Mouse (Mus musculus): ENCODE measurements around the gene Capn5.
"Not testable (repeated sequence)": the region's sequence is repeated elsewhere in the genome, so short reads cannot be mapped to it uniquely, and the experiment has no call there.

Capn5 gene

DNA sequence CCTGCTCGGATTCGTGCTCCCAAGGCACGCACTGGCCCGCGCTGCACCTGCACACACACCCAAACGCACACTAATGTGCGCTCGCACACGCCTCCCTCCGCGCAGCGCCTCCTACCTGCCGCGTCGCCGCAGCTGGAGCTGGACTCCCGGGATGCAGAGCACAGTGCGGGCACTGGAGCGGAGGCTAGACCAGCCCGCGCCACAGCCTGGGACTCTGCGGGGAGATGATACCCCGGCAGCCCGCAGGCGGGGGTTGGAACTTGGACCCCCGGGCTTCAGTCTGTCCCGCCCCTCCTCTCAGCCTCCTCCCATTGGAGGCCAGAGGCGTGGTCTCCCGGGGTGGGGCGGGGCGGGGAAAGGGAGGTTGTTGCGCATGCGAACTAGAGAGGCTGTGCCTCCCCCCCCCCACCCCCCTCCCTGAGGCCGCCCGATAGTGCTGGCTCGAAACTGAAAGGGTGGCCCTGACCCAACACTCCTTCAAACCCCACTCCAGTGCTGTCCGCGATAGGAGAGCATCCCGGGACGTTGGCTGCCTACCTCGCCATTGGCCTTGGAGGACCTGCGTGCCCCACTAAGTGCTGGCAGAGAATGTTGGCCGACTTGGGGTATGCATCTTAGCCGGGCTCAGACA lies at the start of gene Capn5:
Capn5 (minus strand) TSS at position 346 of the 631 bp plus-strand sequence.
- peak; percentile 71 to 73 for DNase-seq

- no peak for DNase-seq
These were observed 45.7 kb upstream of the Capn5 start for GRCm38 (mm10) chr7:98223796-98224195.

DNA sequence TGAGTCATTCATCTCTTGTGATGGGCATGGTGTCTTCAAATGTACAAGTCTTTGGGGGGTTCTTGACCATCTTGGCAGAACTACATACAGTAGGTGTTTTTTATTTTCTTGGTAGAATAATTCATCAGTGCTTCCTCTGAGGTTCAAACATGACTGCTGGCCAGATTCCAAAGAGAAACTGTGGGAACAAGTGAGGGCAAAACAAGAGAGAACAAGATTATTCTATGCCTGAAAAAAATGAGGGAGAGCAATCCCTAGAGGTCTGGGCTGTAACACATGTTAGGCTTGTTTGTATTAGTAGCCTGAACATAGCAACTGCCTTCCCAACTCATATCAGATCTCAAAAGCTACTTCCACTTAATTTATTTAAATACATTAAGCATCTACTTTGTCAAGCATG lies 38.6 kb upstream of the Capn5 start:
- no peak for DNase-seq

DNA sequence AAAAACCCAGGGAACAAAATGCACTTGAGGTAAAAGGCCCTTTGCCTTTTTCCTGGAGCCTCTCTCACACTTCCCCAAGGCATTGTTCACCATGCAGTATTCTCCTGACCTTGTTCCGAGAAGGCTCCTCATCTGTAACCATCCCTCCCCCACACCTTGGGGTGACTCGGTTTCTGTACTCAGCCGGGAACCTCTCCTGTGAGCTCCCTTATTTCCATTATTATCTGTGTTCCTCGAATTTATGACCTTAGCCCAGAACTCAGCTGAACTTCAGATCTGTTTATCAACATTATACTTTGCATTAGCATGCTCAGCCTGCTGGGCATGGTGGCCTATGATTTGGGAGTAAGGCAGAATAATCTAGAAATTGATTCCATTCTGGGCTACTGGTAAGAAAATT lies 24.9 kb upstream of the Capn5 start:
- no peak for DNase-seq

- no peak for DNase-seq
These were observed 23.5 kb upstream of the Capn5 start for GRCm38 (mm10) chr7:98201493-98202028.

GRCm38 (mm10) chr7:98200396-98200795 lies 22.3 kb upstream of the Capn5 start:
- DNase-seq = no peak

GRCm38 (mm10) chr7:98199381-98199780 lies 21.3 kb upstream of the Capn5 start, which contains the start of gene B3gnt6:
Gene B3gnt6, minus strand, starts transcription at chr7:98199481.
- DNase-seq = no peak

- DNase-seq = no peak
These were observed 17.2 kb upstream of the Capn5 start for GRCm38 (mm10) chr7:98195151-98195801.

DNA sequence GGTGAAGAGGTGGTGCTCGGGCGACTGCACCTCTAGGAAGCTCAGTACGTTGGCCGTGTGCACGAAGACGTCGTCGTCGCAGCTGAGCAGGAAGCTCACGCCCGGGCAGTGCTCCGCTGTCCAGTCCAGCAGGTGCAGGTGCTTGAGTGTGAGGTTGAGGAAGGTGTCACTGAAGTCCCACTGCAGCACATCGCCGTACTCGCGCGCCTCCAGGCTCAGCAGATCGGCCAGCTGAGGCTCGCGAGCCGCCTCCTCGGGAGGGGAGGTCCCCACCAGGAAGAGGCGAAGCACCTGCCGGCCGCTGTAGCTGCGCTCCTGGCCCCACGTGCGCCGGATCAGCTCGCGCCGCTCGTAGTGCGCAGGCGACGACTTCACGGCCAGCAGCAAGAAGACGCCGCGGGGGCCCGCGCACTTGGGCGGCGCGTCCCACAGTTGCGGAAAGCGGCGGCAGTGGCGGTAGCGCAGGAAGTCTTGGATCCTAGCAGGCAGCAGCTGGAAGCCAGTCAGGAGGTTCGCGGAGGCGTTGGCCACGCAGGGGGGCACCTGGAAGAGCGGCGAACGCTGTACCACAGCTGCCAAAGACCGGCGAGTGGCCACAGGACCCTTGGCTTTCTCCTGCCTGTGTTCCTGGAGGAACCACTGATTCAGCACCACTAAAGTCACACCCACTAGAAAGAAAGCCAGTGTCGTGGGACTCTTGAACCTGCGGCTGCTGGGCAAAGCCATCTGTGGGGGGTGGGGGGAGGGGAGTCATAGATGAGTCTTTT lies 16.1 kb upstream of the Capn5 start:
- DNase-seq = peak; percentile 23 to 43

DNA sequence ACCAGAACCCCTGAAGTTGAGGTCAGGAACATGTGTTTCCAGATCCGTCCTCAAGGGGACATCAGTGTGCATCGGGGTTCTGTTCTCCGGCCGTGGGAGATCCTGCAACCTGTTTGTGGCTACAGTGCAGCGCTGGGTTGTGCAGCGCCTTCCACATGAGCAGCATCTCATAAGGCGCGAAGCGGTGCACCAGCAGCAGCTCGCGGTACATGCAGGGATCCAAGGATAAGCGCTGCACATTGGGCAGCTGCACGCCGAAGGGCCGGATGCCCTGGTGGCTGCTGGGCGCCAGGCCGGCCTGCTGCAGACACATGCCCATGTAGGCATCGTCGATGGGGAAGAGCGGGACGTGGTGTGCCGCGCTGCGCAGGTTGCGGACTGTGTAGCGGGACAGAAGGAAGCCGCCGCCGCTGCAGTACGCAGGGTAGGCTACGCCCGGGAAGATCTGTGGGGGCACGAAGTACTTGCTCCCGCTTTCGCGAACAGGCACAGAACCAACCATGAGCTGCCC lies 15.5 kb upstream of the Capn5 start:
- peak; percentile 48 to 52 for DNase-seq

DNA sequence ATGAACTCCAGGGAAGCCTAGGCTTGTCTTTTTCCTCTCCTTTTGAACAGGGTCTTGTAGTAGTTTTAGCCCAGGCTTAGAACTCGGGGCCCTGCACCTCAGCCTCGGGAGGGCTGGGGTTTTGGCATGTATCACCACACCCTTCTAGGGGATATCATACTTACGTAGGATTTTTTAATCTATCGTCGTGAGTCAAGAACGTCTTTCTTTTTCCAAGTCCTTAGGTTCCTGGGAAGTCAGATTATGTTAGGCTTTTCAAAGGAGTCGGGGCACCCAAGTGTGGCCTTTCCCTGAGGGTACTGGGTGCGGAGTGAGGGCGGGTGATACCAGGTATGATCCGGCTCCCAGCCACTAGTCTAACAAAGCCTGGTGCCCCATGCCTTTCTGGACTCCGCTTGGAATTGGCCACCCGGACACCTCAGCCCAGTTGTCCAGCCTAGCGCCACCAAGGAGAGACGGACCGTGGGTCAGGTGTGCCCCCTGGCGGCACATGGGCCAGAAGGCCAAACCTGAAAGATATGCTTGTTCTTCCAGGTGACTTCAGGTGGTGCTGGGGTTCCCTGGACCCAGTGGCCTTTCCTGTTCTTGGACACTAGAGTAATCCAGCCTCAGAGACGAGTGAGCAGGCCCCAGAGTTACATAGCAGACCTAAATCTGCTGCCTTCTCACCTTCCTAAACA lies 13.6 kb upstream of the Capn5 start:
- DNase-seq = peak; percentile 46 to 63

GRCm38 (mm10) chr7:98190578-98190977 lies 12.5 kb upstream of the Capn5 start:
- no peak for DNase-seq

DNA sequence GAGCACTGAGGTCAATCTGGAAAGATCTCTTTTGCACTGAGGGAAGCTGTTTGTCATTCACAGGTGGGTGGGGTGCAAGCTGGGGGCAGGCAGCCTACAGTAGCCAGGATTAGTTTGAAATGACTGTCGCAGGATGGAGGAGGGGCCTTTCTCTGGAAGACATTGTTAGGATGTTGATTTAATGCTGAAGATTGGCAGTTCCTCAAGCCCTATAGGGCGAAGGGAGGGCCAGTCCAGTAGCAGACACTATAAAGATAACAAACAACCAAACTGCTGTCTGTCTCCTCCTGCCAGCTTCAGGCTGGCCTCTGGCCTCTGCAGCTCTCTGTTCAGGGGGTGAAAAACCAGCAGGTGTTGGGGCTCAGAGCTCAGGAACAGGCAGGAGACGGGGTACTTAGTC lies 11.7 kb upstream of the Capn5 start:
- peak in 1 of 2 experiments; percentile 27 for DNase-seq

DNA sequence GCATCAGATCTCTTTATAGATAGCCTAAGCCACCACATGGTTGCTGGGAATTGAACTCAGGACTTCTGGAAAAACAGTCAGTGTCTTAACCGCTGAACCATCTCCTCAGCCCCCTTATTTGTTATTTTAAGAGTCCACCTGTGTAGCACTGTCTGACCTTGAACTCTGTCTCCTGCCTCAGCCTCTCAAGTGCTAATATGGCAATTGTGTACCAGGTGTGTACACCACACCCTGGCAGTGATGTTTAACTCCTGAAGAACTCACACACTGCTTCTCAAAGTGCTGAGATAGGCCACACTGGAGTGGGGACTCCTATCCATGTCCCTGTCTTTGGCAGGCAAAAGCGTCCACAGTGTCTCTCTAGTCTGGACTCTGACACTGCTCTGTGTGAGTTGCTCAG lies 10.6 kb upstream of the Capn5 start:
- no peak for DNase-seq

DNA sequence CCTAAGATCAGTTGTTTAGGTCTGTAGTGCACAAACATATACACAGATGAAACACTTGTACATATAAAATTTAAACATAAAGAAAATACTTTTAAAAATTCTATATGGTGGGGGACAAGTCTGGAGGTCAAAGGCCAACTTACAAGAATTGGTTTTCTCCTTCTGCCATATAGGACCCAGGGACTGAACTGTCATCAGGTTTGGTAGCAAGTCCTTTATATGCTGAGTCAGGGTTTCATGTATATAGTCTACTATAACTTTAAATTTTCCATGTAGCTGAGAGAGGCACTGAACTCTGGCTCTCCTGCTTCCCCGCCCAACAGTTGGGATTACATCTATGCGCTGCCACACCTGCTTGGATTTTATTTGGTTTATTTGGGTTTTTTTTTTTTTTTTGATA lies 10.2 kb upstream of the Capn5 start:
- no peak for DNase-seq

DNA sequence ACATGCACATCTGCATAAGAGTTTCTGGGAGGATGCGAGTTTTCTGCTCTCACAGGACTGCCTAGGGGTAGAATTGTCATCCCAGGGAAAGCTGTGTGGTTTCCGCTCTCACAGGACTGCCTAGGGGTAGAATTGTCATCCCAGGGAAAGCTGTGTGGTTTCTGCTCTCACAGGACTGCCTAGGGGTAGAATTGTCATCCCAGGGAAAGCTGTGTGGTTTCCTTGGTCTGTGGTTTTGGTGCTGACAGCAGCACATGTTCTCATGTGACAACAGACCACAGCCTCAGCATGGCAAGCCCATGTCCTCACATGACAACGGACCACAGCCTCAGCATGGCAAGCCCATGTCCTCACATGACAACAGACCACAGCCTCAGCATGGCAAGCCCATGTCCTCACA lies 9.3 kb upstream of the Capn5 start:
- DNase-seq = not testable (repeated sequence)

DNA sequence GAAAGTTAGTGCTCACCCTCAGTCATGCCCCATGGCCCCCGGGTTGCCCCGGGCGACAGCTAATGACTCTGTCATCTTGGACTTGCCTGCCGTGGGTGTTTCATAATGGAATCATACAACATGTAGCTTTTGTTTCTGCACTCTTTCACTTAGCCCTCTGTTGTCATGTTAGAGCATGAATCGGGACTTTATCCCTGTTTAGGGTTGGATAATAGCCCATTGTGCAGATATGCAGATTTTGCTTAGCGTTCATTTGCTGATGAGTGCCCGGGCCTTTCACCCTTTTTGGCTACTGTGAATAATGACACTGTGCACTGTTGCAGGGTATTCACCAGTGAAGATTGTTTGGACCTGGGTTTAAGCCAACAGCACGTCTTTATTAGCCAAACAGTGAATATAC lies 8.6 kb upstream of the Capn5 start:
- no peak for DNase-seq

DNA sequence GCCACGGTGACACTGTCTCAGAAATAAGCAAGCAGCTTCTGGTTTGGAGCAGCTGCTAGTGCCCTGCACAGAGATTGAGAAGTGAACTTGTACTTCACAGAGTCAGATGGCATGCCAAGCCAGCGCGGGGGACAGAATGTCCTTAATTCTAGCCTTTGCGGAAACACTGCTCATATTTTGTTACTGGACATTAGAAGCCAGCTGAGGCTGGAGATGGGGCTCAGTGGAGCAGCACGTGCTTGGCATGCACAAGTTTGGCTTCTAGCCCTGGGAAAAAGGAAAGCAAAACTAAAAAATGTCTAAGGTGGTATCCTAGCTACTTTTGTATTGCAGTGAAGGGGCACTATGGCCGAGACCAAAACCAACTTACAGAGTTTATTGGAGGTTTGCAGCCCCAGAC lies 7.3 kb upstream of the Capn5 start:
- DNase-seq = no peak

DNA sequence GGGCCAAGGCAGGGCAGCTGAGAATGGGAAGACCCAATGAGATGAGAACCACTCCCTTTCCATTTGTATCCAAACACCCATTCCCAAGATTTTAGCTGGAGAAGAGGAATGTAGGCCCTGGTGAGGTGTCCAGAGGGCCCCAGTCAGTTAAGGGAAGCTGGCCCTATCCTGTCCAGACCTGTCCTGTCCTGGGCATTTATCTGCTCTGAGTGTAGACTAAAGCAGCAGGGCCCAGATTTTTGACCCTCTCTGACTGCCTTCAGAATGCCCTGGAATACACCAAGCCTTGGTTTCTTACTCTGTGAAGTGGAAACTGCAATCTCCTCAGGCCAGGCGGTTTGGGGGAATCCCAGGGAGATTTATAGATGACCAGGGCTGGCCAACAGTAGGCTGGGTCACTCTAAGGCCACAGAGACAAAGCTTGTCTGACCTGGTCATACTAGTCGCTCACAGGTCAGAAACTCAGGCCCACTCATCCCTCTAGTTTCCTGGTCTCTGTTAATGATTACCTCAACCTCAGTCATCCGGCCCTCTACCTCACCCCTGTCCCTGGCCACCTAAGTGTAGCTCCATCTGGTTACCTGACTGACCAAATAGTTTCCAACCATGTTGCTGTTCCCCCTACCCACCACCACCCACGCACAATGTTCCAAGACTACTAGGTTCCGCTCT lies 622 bp upstream of the Capn5 start:
- DNase-seq = no peak

- DNase-seq = no peak
These were observed 527 bp downstream of the Capn5 start for GRCm38 (mm10) chr7:98177566-98177928.

GRCm38 (mm10) chr7:98177071-98177485 lies 996 bp downstream of the Capn5 start:
- DNase-seq = no peak

- no peak for DNase-seq
These were observed 1.6 kb downstream of the Capn5 start for GRCm38 (mm10) chr7:98176322-98177070.

Data from lung, postnatal 4 days (tissue).